Mouse (Mus musculus): Measurements from ENCODE around the gene Zfp282.
"Not testable (repeated sequence)": the region's sequence is repeated elsewhere in the genome, so short reads cannot be mapped to it uniquely, and the experiment has no call there.

The Zfp282 gene

DNA sequence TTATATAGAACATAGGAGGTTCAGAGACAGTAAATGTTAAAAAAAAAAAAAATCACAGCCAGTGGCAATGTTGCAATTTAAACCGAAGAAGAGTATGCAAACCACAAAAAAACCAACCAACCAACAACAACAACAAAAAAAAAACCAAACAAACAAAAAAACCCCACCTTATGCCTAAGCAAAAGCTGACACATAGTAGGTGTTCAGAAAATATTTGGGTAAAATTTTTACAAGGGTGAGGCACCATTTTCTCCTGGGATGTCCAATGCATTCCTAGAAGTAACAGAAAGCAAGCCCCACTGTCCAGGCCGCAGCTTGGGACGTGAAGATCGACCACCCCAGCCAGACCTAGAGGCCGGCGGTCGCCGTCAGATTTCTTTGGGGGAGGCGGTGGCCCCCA, at the start of gene Zfp282:
Gene Zfp282 (plus strand): TSS at position 147 of the 400 bp plus-strand sequence.
- DNase-seq (ENCODE audit: low read depth, low spot score), result no peak

GRCm38 (mm10) chr6:47827462-47827861, 49.5 kb upstream of the Zfp282 start:
- no peak for DNase-seq (ENCODE audit: low read depth, low spot score)

DNA sequence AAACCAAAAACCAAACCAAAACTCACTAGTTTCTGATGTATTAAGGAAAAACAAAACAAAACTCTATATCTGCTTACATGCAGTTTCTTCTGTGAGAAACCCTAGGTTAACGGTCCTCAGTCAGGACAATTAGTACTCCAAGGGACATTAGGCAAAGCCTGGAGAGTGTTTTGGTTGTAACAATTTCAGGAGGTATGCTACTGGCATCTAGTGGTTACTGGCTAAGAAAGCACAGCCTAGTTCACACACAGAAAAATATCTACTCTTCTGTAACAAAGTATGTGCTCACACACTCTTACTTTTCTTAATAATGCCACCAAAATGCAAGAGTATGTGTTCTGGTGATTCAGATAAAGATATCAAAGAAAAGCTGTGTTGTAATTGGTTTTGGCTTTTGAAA, 48.1 kb upstream of the Zfp282 start:
- DNase-seq (ENCODE audit: low read depth, low spot score), result no peak

GRCm38 (mm10) chr6:47830104-47831078, 46.6 kb upstream of the Zfp282 start, which contains the start of gene Zfp786:
Gene Zfp786 (minus strand): TSS chr6:47830867.
- peak; percentile 71 for DNase-seq (ENCODE audit: low read depth, low spot score)

DNA sequence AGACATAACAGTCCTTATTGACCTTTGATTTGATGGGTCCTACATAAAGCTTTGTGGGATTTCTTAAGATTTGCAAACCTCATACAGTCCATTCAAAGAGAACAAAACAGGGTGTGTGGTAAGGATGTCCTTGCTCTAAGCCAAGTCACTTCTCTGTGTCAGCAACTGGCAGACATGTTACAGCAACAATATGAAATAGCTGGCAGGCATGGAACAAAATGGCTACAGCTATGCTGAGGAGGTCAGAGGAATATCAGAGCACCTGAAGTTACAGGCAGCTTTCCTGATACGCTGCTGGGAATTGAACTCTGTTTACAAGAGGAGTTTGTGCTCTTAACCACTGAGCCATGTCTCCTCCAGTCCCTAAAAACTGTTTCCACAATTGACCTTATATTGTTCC, 44.8 kb upstream of the Zfp282 start:
- DNase-seq (ENCODE audit: low read depth, low spot score), result no peak

DNA sequence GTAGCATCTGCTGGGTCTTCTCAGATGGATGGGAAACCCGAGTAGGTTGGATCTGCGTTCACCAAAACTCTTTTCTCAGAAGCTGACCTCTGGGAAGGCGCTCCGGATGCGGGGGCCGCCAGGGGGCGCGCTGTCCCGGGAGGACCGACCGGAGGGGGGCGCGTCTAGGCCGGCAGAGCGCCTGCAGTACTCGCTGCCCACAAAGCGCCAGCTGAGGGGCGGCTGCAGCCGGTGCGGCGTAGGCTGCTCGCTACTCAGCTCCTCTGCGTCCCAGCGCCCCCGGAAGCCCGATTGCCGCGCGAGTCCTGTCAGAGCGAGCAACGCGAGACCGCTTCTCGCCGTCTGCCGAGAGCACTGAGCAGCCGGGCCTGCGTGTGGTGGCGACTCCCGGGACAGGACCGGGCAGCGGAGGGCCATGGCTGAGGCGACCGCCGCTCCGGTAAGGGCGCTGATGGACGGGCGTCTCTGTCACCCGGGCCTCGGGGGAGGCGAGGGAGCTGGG, 41.5 kb upstream of the Zfp282 start, which contains the start of gene Zfp398:
Gene Zfp398 (plus strand): TSS at position 180 of the 502 bp plus-strand sequence.
- DNase-seq (ENCODE audit: low read depth, low spot score), result peak; percentile 86

- no peak for DNase-seq (ENCODE audit: low read depth, low spot score)
Measured at GRCm38 (mm10) chr6:47835984-47836521, 41.0 kb upstream of the Zfp282 start.

DNA sequence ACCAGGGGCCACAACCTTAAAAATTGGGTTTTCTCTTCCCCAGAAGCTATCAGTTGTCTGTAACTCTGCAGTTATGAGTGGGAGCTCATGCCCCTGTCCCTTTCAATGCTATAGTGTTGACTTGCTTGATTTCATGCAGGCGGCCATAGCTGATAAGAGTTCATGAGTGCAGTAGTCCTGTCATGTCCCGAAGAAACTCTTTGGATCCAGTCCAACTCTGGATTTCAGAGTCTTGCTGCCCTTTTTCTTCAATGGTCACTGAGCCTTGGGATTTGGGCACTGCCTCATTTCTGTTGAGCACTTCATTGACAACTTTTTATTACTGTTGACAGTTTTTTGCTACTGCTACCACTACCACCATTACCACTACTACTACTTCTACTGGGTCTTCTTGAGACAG, 39.4 kb upstream of the Zfp282 start:
- DNase-seq (ENCODE audit: low read depth, low spot score), result no peak

GRCm38 (mm10) chr6:47841077-47841476, 35.9 kb upstream of the Zfp282 start:
- no peak for DNase-seq (ENCODE audit: low read depth, low spot score)

GRCm38 (mm10) chr6:47841831-47842230, 35.2 kb upstream of the Zfp282 start:
- DNase-seq (ENCODE audit: low read depth, low spot score), result no peak

GRCm38 (mm10) chr6:47842337-47842736, 34.7 kb upstream of the Zfp282 start:
- DNase-seq (ENCODE audit: low read depth, low spot score), result no peak

DNA sequence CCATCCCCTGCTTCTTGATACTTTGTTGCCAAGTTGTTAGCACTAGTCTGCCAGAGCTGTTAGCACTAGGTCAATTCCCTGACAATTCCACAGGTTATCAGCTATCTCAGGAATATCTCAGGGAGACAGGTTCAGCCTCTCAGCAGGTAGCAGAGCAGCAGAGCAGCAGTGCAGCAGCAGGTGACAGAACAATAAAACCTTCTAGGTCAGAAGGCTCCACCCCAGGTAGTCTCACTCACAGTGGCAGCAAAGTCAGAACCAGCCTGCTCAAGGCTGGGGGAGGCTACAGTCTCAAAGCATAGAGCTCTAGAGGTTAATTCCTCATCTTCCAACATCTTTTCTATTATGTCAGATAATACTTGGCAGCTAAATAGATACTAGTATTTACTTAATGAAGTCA, 31.2 kb upstream of the Zfp282 start:
- DNase-seq (ENCODE audit: low read depth, low spot score), result no peak

DNA sequence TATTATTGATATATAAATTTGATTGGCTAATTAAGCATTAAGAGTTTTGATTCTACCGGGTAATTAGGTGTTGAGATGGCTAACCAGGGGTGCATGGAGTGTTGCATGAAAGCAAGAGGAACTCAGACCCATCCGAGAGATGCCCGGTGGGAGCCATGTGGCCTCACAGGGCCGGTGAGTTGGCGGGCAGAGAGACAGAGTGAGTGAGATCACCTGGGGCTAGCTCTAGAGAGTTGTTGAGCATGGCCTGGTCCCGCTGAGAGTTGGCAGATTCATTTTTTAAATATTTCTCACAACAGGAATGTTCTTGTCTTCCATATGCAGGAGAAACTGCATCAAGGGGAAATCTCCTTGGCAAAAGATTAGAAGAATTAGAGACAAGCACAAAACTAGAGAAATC, 19.8 kb upstream of the Zfp282 start:
- DNase-seq (ENCODE audit: low read depth, low spot score), result no peak

DNA sequence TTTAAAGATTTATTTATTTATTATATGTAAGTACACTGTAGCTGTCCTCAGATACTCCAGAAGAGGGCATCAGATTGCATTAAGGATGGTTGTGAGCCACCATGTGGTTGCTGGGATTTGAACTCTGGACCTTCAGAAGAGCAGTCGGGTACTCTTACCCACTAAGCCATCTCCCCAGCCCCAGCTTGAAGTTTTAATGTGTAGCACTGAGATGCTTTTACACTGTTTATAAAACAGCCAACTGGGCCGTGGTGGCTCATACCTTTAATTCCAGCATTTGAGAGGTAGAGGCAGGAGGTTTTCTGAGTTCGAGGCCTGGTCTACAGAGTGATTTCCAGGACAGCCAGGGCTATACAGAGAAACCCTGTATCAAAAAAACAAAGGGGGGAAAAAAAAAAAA, 19.3 kb upstream of the Zfp282 start:
- not testable (repeated sequence) for DNase-seq (ENCODE audit: low read depth, low spot score)

DNA sequence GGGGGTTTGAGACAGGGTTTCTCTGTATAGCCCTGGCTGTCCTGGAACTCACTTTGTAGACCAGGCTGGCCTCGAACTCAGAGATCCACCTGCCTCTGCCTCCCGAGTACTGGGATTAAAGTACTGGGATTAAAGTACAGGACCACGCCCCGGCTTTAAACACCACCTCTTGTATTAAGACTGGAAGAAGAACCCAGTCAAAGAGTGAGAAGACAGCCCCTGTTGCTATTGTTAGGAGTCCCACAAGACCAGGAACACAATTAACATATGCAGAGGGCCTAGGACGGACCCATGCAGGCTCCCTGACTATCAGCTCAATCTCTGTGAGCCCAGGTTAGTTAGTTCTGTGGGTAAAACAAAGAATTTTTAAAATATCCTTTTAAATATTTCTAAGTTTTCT, 4.7 kb upstream of the Zfp282 start:
- DNase-seq (ENCODE audit: low read depth, low spot score), result no peak

GRCm38 (mm10) chr6:47877461-47878132, 593 bp downstream of the Zfp282 start:
- DNase-seq (ENCODE audit: low read depth, low spot score), result peak; percentile 57

- no peak for DNase-seq (ENCODE audit: low read depth, low spot score)
Measured at GRCm38 (mm10) chr6:47878133-47878514, 1.1 kb downstream of the Zfp282 start.

- DNase-seq (ENCODE audit: low read depth, low spot score), result no peak
Measured at GRCm38 (mm10) chr6:47878593-47878992, 1.6 kb downstream of the Zfp282 start.

DNA sequence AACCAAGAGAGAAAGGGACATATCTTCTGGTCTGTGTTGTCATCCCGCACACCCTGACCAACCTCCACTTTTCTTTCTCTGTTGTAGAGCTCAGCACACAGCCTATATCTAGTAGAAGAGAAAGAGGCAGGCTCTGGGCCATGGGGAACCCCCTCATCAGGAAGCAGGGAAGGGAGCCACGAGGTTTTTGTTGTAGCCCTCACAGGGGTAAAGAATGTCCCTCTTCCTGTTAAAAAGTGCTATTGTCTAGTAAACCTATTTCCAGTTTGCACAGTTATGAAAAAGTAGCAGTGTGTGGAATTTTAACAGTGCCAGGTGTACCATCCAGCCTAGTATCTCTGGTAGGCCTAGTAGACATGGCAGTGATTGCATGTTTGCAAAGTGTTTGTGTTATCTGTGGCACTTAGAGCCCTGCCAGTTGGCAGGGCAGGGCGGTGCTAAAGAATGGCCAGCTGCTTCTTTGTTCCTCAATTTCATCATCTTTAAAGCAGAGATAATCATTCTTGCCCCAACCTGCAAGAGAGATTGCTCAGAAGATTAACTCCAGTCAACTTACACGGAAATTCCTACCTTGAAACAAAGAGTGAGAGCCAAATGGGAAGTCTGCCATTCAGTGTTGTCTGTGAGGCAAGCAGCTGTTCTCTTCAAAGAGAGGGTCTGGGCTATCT, 2.2 kb downstream of the Zfp282 start:
- DNase-seq (ENCODE audit: low read depth, low spot score), result no peak

- DNase-seq (ENCODE audit: low read depth, low spot score), result no peak
Measured at GRCm38 (mm10) chr6:47880166-47880565, 3.2 kb downstream of the Zfp282 start.

- no peak for DNase-seq (ENCODE audit: low read depth, low spot score)
Measured at GRCm38 (mm10) chr6:47888812-47889383, 11.9 kb downstream of the Zfp282 start.

Data from c-Kit-negative CD71-positive TER-119-positive erythroid progenitor cells, embryonic 14.5 days (primary cell).